Mouse (Mus musculus) lung, adult 2 months (tissue): ENCODE data around the gene Palld.

Experiments used
- CTCF ChIP-seq: fragments of 200-500 bp; IDR thresholded peaks from 2 replicates; pipeline ENCODE4 v1.5.1; 2011; ENCODE audit warnings: mild to moderate bottlenecking, low read length, control low read depth; ENCODE audit not compliant: insufficient read depth
- POLR2A ChIP-seq: fragments of 200-500 bp; IDR thresholded peaks from 2 replicates; pipeline ENCODE4 v1.6.1; 2011; ENCODE audit warnings: low read depth, mild to moderate bottlenecking, control low read depth, low read length, borderline replicate concordance; ENCODE audit errors: extremely low read depth

- TF ChIP-seq CTCF (no peak), POLR2A (no peak)
Measured at GRCm38 (mm10) chr8:61573179-61573937, 329.1 kb downstream of the Palld start.
